Comparison of ENCODE assay signal across 23 mouse cellular contexts in genomic region chr8:80564205-80564839, GRCm38 (mm10). TPM values are rescaled to one million over a fixed set of nuclear protein-coding genes. Genes with fewer than 3 reads are reported as not detected.
A peak's percentile ranks its signal among the peaks of the same experiment; 100 is the strongest.
DNase-seq lines count a peak whose midpoint lies in the region; ATAC-seq and TF ChIP-seq lines count a peak whose summit lies in the region.
"Had no signal": no experiment of that assay in that cellular context is flagged by ENCODE, and none has a peak within 500 bp of the region (broad histone marks: within the 10 kb centered on the region; RNA-seq: fewer than 3 reads in every experiment).

No protein-coding gene starts in this region.

- no peak for TF ChIP-seq CTCF in cerebellum, adult 2 months (IDR thresholded peaks at IDR 0.05; ENCODE audit: borderline replicate concordance, insufficient read depth, low read depth, low read length)

- TF ChIP-seq POLR2A in cerebellum, adult 2 months (IDR thresholded peaks at IDR 0.05; ENCODE audit: borderline replicate concordance, insufficient read depth, low read length): no peak

- ATAC-seq in midbrain, embryonic 13.5 days: peak; percentile 50; the same call in 1 of the 2 replicates
- ATAC-seq in midbrain, embryonic 15.5 days (replicated peaks): no peak
- ATAC-seq in forebrain, embryonic 14.5 days: peak; percentile 91
- 0 out of 2 replicates have a peak, but pooled peaks have one; percentile 29 for ATAC-seq in hindbrain, embryonic 12.5 days (ENCODE audit: low FRiP score)
- ATAC-seq in neural tube, embryonic 13.5 days (ENCODE audit: low read depth): peak; percentile 53; the same call in 1 of the 2 replicates
- ATAC-seq in granulocyte monocyte progenitor cell, adult 5-6 weeks (replicated peaks; ENCODE audit: poor library complexity, severe bottlenecking): no peak
- ATAC-seq: lung, postnatal 0 days had no signal

- H3K4me2 ChIP-seq in midbrain, embryonic 13.5 days (replicated peaks): no peak overlapping the region
- no peak overlapping the region for H3K4me2 ChIP-seq in midbrain, embryonic 15.5 days
- no peak overlapping the region for H3K4me2 ChIP-seq in forebrain, embryonic 14.5 days (ENCODE audit: low read length)
- no peak overlapping the region for H3K4me2 ChIP-seq in hindbrain, embryonic 12.5 days (replicated peaks)
- H3K4me2 ChIP-seq in neural tube, embryonic 13.5 days: no peak overlapping the region
- H3K4me2 ChIP-seq: embryonic facial prominence, embryonic 12.5 days; heart, embryonic 15.5 days; hindbrain, embryonic 15.5 days; liver, embryonic 15.5 days had no signal

- no peak overlapping the region for H3K9ac ChIP-seq in midbrain, embryonic 13.5 days (replicated peaks)
- H3K9ac ChIP-seq in midbrain, embryonic 15.5 days: no peak overlapping the region
- H3K9ac ChIP-seq in forebrain, embryonic 14.5 days (ENCODE audit: low read length): no peak overlapping the region
- no peak overlapping the region for H3K9ac ChIP-seq in hindbrain, embryonic 12.5 days
- no peak overlapping the region for H3K9ac ChIP-seq in neural tube, embryonic 13.5 days
- H3K9ac ChIP-seq: embryonic facial prominence, embryonic 12.5 days; heart, embryonic 15.5 days; hindbrain, embryonic 15.5 days; liver, embryonic 15.5 days had no signal

- DNase-seq in forebrain, embryonic 14.5 days (ENCODE audit: low spot score): peak; percentile 89
- no peak for DNase-seq in kidney, adult 9 months
- no peak for DNase-seq in cerebellum, adult 2 months
- DNase-seq: gastrocnemius, adult 2 months; heart, adult 2 months; kidney, adult 11 months; kidney, postnatal 36 days; layer of hippocampus, adult 9-11 months; right cerebral cortex, postnatal 4 days; thymus, postnatal 36 days had no signal

- no peaks in the 10 kb centered on the region for H3K36me3 ChIP-seq in midbrain, embryonic 13.5 days
- no peaks in the 10 kb centered on the region for H3K36me3 ChIP-seq in midbrain, embryonic 15.5 days (replicated peaks)
- no peaks in the 10 kb centered on the region for H3K36me3 ChIP-seq in forebrain, embryonic 14.5 days (ENCODE audit: control insufficient read depth, insufficient read depth, low read length)
- no peaks in the 10 kb centered on the region for H3K36me3 ChIP-seq in hindbrain, embryonic 12.5 days
- H3K36me3 ChIP-seq in neural tube, embryonic 13.5 days: no peaks in the 10 kb centered on the region
- H3K36me3 ChIP-seq: embryonic facial prominence, embryonic 12.5 days; G1E; heart, embryonic 15.5 days; hindbrain, embryonic 15.5 days; liver, embryonic 15.5 days had no signal

- no peak overlapping the region for H3K4me3 ChIP-seq in midbrain, embryonic 13.5 days (replicated peaks)
- no peak overlapping the region for H3K4me3 ChIP-seq in midbrain, embryonic 15.5 days
- no peak overlapping the region for H3K4me3 ChIP-seq in forebrain, embryonic 14.5 days (ENCODE audit: low read depth, low read length)
- no peak overlapping the region for H3K4me3 ChIP-seq in hindbrain, embryonic 12.5 days
- H3K4me3 ChIP-seq in neural tube, embryonic 13.5 days: no peak overlapping the region
- H3K4me3 ChIP-seq in cerebellum, adult 2 months (replicated peaks; ENCODE audit: insufficient read depth, low read depth, low read length): no peak overlapping the region
- H3K4me3 ChIP-seq: embryonic facial prominence, embryonic 12.5 days; gastrocnemius, adult 2 months; heart, adult 2 months; heart, embryonic 15.5 days; hindbrain, embryonic 15.5 days; liver, embryonic 15.5 days; myocyte had no signal

- 55% methylated on average over 3 of the region's 3 CpGs for WGBS in midbrain, embryonic 13.5 days
- WGBS in midbrain, embryonic 15.5 days: 55% methylated on average over 3 of the region's 3 CpGs
- 35% methylated on average over 3 of the region's 3 CpGs for WGBS in forebrain, embryonic 14.5 days
- whole genome bisulfite sequencing in hindbrain, embryonic 12.5 days: 61% methylated on average over 3 of the region's 3 CpGs
- 62% methylated on average over 3 of the region's 3 CpGs for WGBS in neural tube, embryonic 13.5 days
- 38% methylated on average over 3 of the region's 3 CpGs for WGBS in cerebellum, adult 2 months

- H3K27me3 ChIP-seq in midbrain, embryonic 13.5 days: no peaks in the 10 kb centered on the region
- no peaks in the 10 kb centered on the region for H3K27me3 ChIP-seq in midbrain, embryonic 15.5 days (replicated peaks)
- H3K27me3 ChIP-seq in forebrain, embryonic 14.5 days (replicated peaks; ENCODE audit: control insufficient read depth, insufficient read depth, low read length): no peaks in the 10 kb centered on the region
- no peaks in the 10 kb centered on the region for H3K27me3 ChIP-seq in hindbrain, embryonic 12.5 days
- no peaks in the 10 kb centered on the region for H3K27me3 ChIP-seq in neural tube, embryonic 13.5 days
- no peaks in the 10 kb centered on the region for H3K27me3 ChIP-seq in cerebellum, adult 2 months (ENCODE audit: control insufficient read depth, insufficient read depth, low read length)
- H3K27me3 ChIP-seq: embryonic facial prominence, embryonic 12.5 days; heart, embryonic 15.5 days; hindbrain, embryonic 15.5 days; liver, embryonic 15.5 days had no signal

- no peaks in the 10 kb centered on the region for H3K4me1 ChIP-seq in midbrain, embryonic 13.5 days (replicated peaks)
- no peaks in the 10 kb centered on the region; the same call in 1 of the 2 replicates for H3K4me1 ChIP-seq in midbrain, embryonic 15.5 days
- H3K4me1 ChIP-seq in forebrain, embryonic 14.5 days (ENCODE audit: control insufficient read depth, insufficient read depth, low read length): peaks cover 4% of the 10 kb centered on the region; the same call in 1 of the 2 replicates
- peaks cover 6% of the 10 kb centered on the region; the same call in 1 of the 2 replicates for H3K4me1 ChIP-seq in hindbrain, embryonic 12.5 days
- peaks cover 18% of the 10 kb centered on the region for H3K4me1 ChIP-seq in neural tube, embryonic 13.5 days (replicated peaks)
- H3K4me1 ChIP-seq in cerebellum, adult 2 months (ENCODE audit: control insufficient read depth, insufficient read depth, low read length): no peaks in the 10 kb centered on the region
- H3K4me1 ChIP-seq: embryonic facial prominence, embryonic 12.5 days; heart, embryonic 15.5 days; hindbrain, embryonic 15.5 days had no signal

- H3K27ac ChIP-seq in midbrain, embryonic 13.5 days: no peak overlapping the region
- no peak overlapping the region for H3K27ac ChIP-seq in midbrain, embryonic 15.5 days
- no peak overlapping the region for H3K27ac ChIP-seq in forebrain, embryonic 14.5 days (ENCODE audit: low read depth, low read length)
- no peak overlapping the region for H3K27ac ChIP-seq in hindbrain, embryonic 12.5 days
- no peak overlapping the region; the same call in 1 of the 2 replicates for H3K27ac ChIP-seq in neural tube, embryonic 13.5 days (replicated peaks)
- H3K27ac ChIP-seq in cerebellum, adult 2 months (ENCODE audit: insufficient read depth, low read length): no peak overlapping the region
- H3K27ac ChIP-seq: embryonic facial prominence, embryonic 12.5 days; gastrocnemius, adult 2 months; heart, adult 2 months; heart, embryonic 15.5 days; hindbrain, embryonic 15.5 days; liver, embryonic 15.5 days had no signal

- H3K9me3 ChIP-seq in midbrain, embryonic 13.5 days: no peaks in the 10 kb centered on the region
- no peaks in the 10 kb centered on the region for H3K9me3 ChIP-seq in midbrain, embryonic 15.5 days
- H3K9me3 ChIP-seq in forebrain, embryonic 14.5 days (replicated peaks; ENCODE audit: control insufficient read depth, low read length): no peaks in the 10 kb centered on the region
- H3K9me3 ChIP-seq in hindbrain, embryonic 12.5 days (replicated peaks): no peaks in the 10 kb centered on the region
- H3K9me3 ChIP-seq in neural tube, embryonic 13.5 days: no peaks in the 10 kb centered on the region
- H3K9me3 ChIP-seq: embryonic facial prominence, embryonic 12.5 days; G1E; heart, embryonic 15.5 days; hindbrain, embryonic 15.5 days; liver, embryonic 15.5 days had no signal

RNA-seq across cellular contexts. Expression of gene Frem3, which starts 46.6 kb away (rescaled TPM):
- 0.03 TPM in 2 replicates for polyA plus RNA-seq in midbrain, embryonic 13.5 days (2015; fragmentation: Nextera tagmentation; extraction: Ambion mirVana)
- 0.04 and 0.09 TPM in 2 replicates for polyA plus RNA-seq in midbrain, embryonic 15.5 days (2015; fragmentation: Nextera tagmentation; extraction: Ambion mirVana)
- polyA plus RNA-seq in forebrain, embryonic 14.5 days (2014; fragmentation: Nextera tagmentation; extraction: Ambion mirVana): 0.04 and 0.05 TPM in 2 replicates
- polyA plus RNA-seq in hindbrain, embryonic 12.5 days (2016; fragmentation: Nextera tagmentation; extraction: Ambion mirVana): not detected in 2 replicates
- 0.11 and 0.13 TPM in 2 replicates for polyA plus RNA-seq in neural tube, embryonic 13.5 days (2015; fragmentation: Nextera tagmentation; extraction: Ambion mirVana)
- total RNA-seq in granulocyte monocyte progenitor cell, adult 5-6 weeks (2014; fragmentation: Nextera tagmentation): not detected in 2 replicates
- total RNA-seq in granulocyte monocyte progenitor cell, adult 5-6 weeks (2017): not detected in 2 replicates
- 0.23 and 0.25 TPM in 2 replicates for polyA plus RNA-seq in cerebellum, adult 2 months (2012; rRNA removed)
- total RNA-seq: adrenal gland, adult 18-20 months; gastrocnemius, adult 2 months had no signal
- polyA plus RNA-seq: embryonic facial prominence, embryonic 12.5 days; G1E; heart, adult 2 months; myocyte had no signal

Comparison
In these comparisons a context has a peak if more than half of its experiments do, and no peak if none do; other contexts are left out.
1. ATAC-seq: peak in midbrain, embryonic 13.5 days (single experiment), forebrain, embryonic 14.5 days (single experiment), hindbrain, embryonic 12.5 days (single experiment) and neural tube, embryonic 13.5 days (single experiment); none in midbrain, embryonic 15.5 days (single experiment) and granulocyte monocyte progenitor cell, adult 5-6 weeks (single experiment).